Mouse (Mus musculus): Measurements from ENCODE around the gene Usp34. TPM values are rescaled to one million over a fixed set of nuclear protein-coding genes. Genes with fewer than 3 reads are reported as not detected.
"Not testable (repeated sequence)": the region's sequence is repeated elsewhere in the genome, so short reads cannot be mapped to it uniquely, and the experiment has no call there.

The Usp34 gene
- polyA plus RNA-seq, 1 experiment from 2014 or later = 7.3 TPM

GRCm38 (mm10) chr11:23313496-23313895, 6.8 kb downstream of the Usp34 start:
- H3K36me3 ChIP-seq (ENCODE audit: control insufficient read depth, insufficient read depth) = no peaks in the 10 kb centered on the region
- no peaks in the 10 kb centered on the region for H3K27me3 ChIP-seq (ENCODE audit: control insufficient read depth, insufficient read depth, low read depth, low read length)
- H3K9me3 ChIP-seq (replicated peaks; ENCODE audit: control insufficient read depth, low read length) = no peaks in the 10 kb centered on the region
- H3K4me1 ChIP-seq (ENCODE audit: control insufficient read depth, low read depth, low read length) = peaks cover 37% of the 10 kb centered on the region
- H3K27ac ChIP-seq (ENCODE audit: low read length) = peak overlapping the region; percentile 31; the same call in 1 of the 2 replicates
- WGBS (ENCODE audit: insufficient replicate concordance) = 12% methylated on average over 1 of the region's 1 CpGs
- H3K9ac ChIP-seq (ENCODE audit: low read depth, low read length) = no peak overlapping the region
- H3K4me2 ChIP-seq (ENCODE audit: low read depth, low read length) = no peak overlapping the region
- ATAC-seq (ENCODE audit: low read depth) = peak; percentile 87
- H3K4me3 ChIP-seq (ENCODE audit: low read depth, low read length) = no peak overlapping the region

DNA sequence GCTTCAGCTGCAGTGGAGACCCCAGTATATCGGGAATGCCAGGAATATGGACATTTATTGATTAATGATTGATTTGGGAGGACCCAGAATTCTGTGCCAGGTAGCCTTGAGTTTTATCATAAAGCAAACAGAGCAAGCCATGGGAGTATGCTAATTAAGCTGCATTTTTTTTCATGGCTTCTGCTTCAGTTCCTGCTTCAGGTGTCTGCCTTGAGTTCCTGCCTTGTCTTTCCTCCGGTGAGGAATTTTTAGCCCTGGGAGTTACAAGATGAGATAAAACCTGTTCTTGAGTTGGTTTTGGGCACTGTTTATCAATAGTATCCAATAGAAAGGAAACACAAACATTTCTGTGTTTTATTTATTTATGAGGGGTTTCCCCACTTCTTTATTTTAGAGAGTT, 22.7 kb downstream of the Usp34 start:
- no peaks in the 10 kb centered on the region for H3K4me1 ChIP-seq (ENCODE audit: control insufficient read depth, low read depth, low read length)
- H3K27me3 ChIP-seq (ENCODE audit: control insufficient read depth, insufficient read depth, low read depth, low read length) = no peaks in the 10 kb centered on the region
- WGBS (ENCODE audit: insufficient replicate concordance) = 83% methylated on average over 2 of the region's 2 CpGs

DNA sequence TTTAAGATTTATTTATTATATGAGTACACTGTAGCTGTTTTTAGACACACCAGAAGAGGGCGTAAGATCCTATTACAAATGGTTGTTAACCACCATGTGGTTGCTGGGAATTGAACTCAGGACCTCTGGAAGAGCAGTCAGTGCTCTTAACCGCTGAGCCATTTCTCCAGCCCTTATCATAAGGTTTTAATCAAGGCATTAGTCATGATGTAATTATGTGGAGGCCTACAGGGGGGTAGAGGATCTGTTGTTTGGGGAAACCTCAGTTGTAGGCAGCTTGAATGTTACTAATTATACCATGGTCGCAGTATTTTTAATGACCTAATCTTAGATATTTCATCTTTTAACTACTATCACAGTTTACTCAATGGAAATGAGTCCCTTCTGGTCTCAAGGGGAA, 25.4 kb downstream of the Usp34 start:
- no peak for ATAC-seq (ENCODE audit: low read depth)
- WGBS (ENCODE audit: insufficient replicate concordance) = 65% methylated on average over 3 of the region's 3 CpGs

More for the DNA sequence above, 22.7 kb downstream of the Usp34 start:
- Histone ChIP-seq H3K9ac (ENCODE audit: low read depth, low read length) (no peak overlapping the region), H3K9me3 (replicated peaks; ENCODE audit: control insufficient read depth, low read length) (no peaks in the 10 kb centered on the region), H3K27ac (ENCODE audit: low read length) (no peak overlapping the region), H3K4me2 (ENCODE audit: low read depth, low read length) (no peak overlapping the region), H3K4me3 (ENCODE audit: low read depth, low read length) (no peak overlapping the region), H3K36me3 (ENCODE audit: control insufficient read depth, insufficient read depth) (no peaks in the 10 kb centered on the region; the same call in 1 of the 2 replicates)
- ATAC-seq (ENCODE audit: low read depth) = no peak

DNA sequence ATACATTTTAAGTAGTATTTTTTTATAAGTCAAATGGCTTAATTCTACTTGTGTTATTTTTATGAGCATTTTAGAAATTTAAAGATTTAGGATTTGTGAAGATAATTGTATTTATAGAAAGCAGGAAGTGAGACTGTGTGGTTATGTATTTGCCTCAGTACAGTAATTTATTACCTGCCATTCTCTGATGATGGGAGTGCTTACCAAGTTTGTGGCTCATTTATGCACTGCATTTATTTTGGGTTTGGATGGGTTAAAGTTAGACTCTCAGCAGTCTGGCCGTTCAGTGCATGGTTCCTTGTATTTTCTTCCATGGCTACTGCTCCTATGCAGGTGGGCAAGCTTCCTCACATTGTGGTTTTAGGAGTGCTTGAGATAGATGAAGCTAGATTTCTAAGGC, 28.5 kb downstream of the Usp34 start:
- WGBS (ENCODE audit: insufficient replicate concordance) = 55% methylated on average over 1 of the region's 1 CpGs
- H3K4me3 ChIP-seq (ENCODE audit: low read depth, low read length) = no peak overlapping the region
- H3K36me3 ChIP-seq (ENCODE audit: control insufficient read depth, insufficient read depth) = no peaks in the 10 kb centered on the region; the same call in 1 of the 2 replicates
- H3K9ac ChIP-seq (ENCODE audit: low read depth, low read length) = no peak overlapping the region
- H3K9me3 ChIP-seq (replicated peaks; ENCODE audit: control insufficient read depth, low read length) = no peaks in the 10 kb centered on the region
- no peak overlapping the region for H3K4me2 ChIP-seq (ENCODE audit: low read depth, low read length)
- no peak for ATAC-seq (ENCODE audit: low read depth)
- H3K27ac ChIP-seq (ENCODE audit: low read length) = no peak overlapping the region
- no peaks in the 10 kb centered on the region for H3K4me1 ChIP-seq (ENCODE audit: control insufficient read depth, low read depth, low read length)
- no peaks in the 10 kb centered on the region for H3K27me3 ChIP-seq (ENCODE audit: control insufficient read depth, insufficient read depth, low read depth, low read length)

More for the DNA sequence above, 25.4 kb downstream of the Usp34 start:
- Histone ChIP-seq H3K9ac (ENCODE audit: low read depth, low read length) (no peak overlapping the region), H3K4me3 (ENCODE audit: low read depth, low read length) (no peak overlapping the region), H3K4me2 (ENCODE audit: low read depth, low read length) (no peak overlapping the region), H3K36me3 (ENCODE audit: control insufficient read depth, insufficient read depth) (no peaks in the 10 kb centered on the region; the same call in 1 of the 2 replicates), H3K27ac (ENCODE audit: low read length) (no peak overlapping the region), H3K27me3 (ENCODE audit: control insufficient read depth, insufficient read depth, low read depth, low read length) (no peaks in the 10 kb centered on the region), H3K9me3 (replicated peaks; ENCODE audit: control insufficient read depth, low read length) (no peaks in the 10 kb centered on the region), H3K4me1 (ENCODE audit: control insufficient read depth, low read depth, low read length) (no peaks in the 10 kb centered on the region)

- 42% methylated on average over 5 of the region's 5 CpGs for WGBS (ENCODE audit: insufficient replicate concordance)
- ATAC-seq (ENCODE audit: low read depth); H3K9me3 ChIP-seq (replicated peaks; ENCODE audit: control insufficient read depth, low read length); H3K4me2 ChIP-seq (ENCODE audit: low read depth, low read length); H3K27ac ChIP-seq (ENCODE audit: low read length); H3K4me1 ChIP-seq (ENCODE audit: control insufficient read depth, low read depth, low read length); H3K4me3 ChIP-seq (ENCODE audit: low read depth, low read length); H3K9ac ChIP-seq (ENCODE audit: low read depth, low read length); H3K27me3 ChIP-seq (ENCODE audit: control insufficient read depth, insufficient read depth, low read depth, low read length); H3K36me3 ChIP-seq (ENCODE audit: control insufficient read depth, insufficient read depth): not testable (repeated sequence)
These were observed 50.5 kb downstream of the Usp34 start for GRCm38 (mm10) chr11:23357226-23357625.

DNA sequence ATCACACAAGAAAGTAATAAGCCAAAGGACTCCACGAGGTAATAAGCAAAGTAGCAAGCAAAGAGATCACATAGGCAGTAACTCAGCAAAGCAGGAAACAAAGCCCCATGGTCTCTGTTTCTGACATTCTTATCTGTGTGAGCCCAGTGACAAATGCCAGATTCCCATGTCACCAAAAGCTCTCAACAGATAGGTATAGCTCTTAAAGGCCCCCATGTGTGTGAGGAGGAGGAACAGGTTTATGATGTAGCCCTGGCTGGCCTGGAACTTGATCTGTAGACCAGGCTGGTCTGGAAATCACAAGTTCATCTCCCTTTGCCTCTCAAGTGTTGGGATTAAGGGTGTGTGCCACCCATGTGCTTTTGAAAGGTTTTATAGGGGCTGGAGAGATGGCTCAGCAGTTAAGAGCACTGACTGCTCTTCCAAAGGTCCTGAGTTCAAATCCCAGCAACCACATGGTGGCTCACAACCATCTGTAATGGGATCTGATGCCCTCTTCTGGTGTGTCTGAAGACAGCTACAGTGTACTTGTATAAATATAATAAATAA, 53.1 kb downstream of the Usp34 start:
- not testable (repeated sequence) for H3K9me3 ChIP-seq (replicated peaks; ENCODE audit: control insufficient read depth, low read length); H3K27me3 ChIP-seq (ENCODE audit: control insufficient read depth, insufficient read depth, low read depth, low read length); H3K4me1 ChIP-seq (ENCODE audit: control insufficient read depth, low read depth, low read length); H3K9ac ChIP-seq (ENCODE audit: low read depth, low read length); ATAC-seq (ENCODE audit: low read depth); H3K4me2 ChIP-seq (ENCODE audit: low read depth, low read length); H3K4me3 ChIP-seq (ENCODE audit: low read depth, low read length); H3K27ac ChIP-seq (ENCODE audit: low read length)
- 38% methylated on average over 1 of the region's 1 CpGs for WGBS (ENCODE audit: insufficient replicate concordance)
- peaks cover 13% of the 10 kb centered on the region for H3K36me3 ChIP-seq (ENCODE audit: control insufficient read depth, insufficient read depth)

GRCm38 (mm10) chr11:23362305-23362704, 55.6 kb downstream of the Usp34 start:
- Histone ChIP-seq H3K4me1 (ENCODE audit: control insufficient read depth, low read depth, low read length) (no peaks in the 10 kb centered on the region), H3K9ac (ENCODE audit: low read depth, low read length) (no peak overlapping the region), H3K4me2 (ENCODE audit: low read depth, low read length) (no peak overlapping the region), H3K36me3 (ENCODE audit: control insufficient read depth, insufficient read depth) (peaks cover 9% of the 10 kb centered on the region), H3K9me3 (replicated peaks; ENCODE audit: control insufficient read depth, low read length) (no peaks in the 10 kb centered on the region), H3K27me3 (ENCODE audit: control insufficient read depth, insufficient read depth, low read depth, low read length) (no peaks in the 10 kb centered on the region), H3K27ac (ENCODE audit: low read length) (no peak overlapping the region), H3K4me3 (ENCODE audit: low read depth, low read length) (no peak overlapping the region)
- ATAC-seq (ENCODE audit: low read depth) = no peak

- Histone ChIP-seq H3K9ac (ENCODE audit: low read depth, low read length) (no peak overlapping the region), H3K4me3 (ENCODE audit: low read depth, low read length) (no peak overlapping the region), H3K27ac (ENCODE audit: low read length) (no peak overlapping the region), H3K9me3 (replicated peaks; ENCODE audit: control insufficient read depth, low read length) (no peaks in the 10 kb centered on the region), H3K36me3 (ENCODE audit: control insufficient read depth, insufficient read depth) (peaks cover 9% of the 10 kb centered on the region), H3K4me2 (ENCODE audit: low read depth, low read length) (no peak overlapping the region), H3K4me1 (ENCODE audit: control insufficient read depth, low read depth, low read length) (no peaks in the 10 kb centered on the region), H3K27me3 (ENCODE audit: control insufficient read depth, insufficient read depth, low read depth, low read length) (no peaks in the 10 kb centered on the region)
- 67% methylated on average over 3 of the region's 3 CpGs for WGBS (ENCODE audit: insufficient replicate concordance)
- ATAC-seq (ENCODE audit: low read depth) = no peak
These were observed 57.7 kb downstream of the Usp34 start for GRCm38 (mm10) chr11:23364348-23364747.

DNA sequence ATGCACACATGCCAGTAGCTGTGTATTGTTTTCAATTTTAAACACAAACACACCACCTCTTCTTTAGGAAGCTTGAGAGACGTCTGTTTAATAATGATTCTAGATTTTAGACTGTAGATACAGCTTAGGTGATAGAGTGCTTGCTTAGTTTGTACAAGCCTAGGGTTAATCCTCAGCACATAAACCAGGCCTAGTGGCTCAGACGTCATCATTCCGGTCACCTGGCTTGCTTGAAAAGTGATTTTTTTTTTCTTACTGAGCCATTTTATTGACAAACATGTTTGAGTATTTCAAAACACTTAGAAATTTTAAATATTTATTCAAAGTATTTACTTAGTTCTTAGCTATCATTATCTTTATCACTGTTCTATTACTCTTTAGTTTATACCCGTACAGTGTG, 65.3 kb downstream of the Usp34 start:
- Histone ChIP-seq H3K9ac (ENCODE audit: low read depth, low read length) (no peak overlapping the region), H3K4me1 (ENCODE audit: control insufficient read depth, low read depth, low read length) (no peaks in the 10 kb centered on the region), H3K4me2 (ENCODE audit: low read depth, low read length) (no peak overlapping the region), H3K9me3 (replicated peaks; ENCODE audit: control insufficient read depth, low read length) (no peaks in the 10 kb centered on the region), H3K4me3 (ENCODE audit: low read depth, low read length) (no peak overlapping the region), H3K36me3 (ENCODE audit: control insufficient read depth, insufficient read depth) (peaks cover 3% of the 10 kb centered on the region), H3K27me3 (ENCODE audit: control insufficient read depth, insufficient read depth, low read depth, low read length) (no peaks in the 10 kb centered on the region), H3K27ac (ENCODE audit: low read length) (no peak overlapping the region)
- 75% methylated on average over 4 of the region's 4 CpGs for WGBS (ENCODE audit: insufficient replicate concordance)
- no peak for ATAC-seq (ENCODE audit: low read depth)

Measured in liver, embryonic 16.5 days (tissue).